Mouse (Mus musculus): Measurements from ENCODE around the gene Clec4d. TPM values are rescaled to one million over a fixed set of nuclear protein-coding genes. Genes with fewer than 3 reads are reported as not detected.
"Not testable (repeated sequence)": the region's sequence is repeated elsewhere in the genome, so short reads cannot be mapped to it uniquely, and the experiment has no call there.

Gene Clec4d
- 1 to 10 TPM in 3 of 4 experiments, under 1 TPM in 1; 0.87 to 2.3 (median 1.5) TPM for total RNA-seq (2022)

GRCm38 (mm10) chr6:123261555-123262161 is at the start of gene Clec4d:
Gene Clec4d, plus strand, starts transcription at chr6:123262111.
- no peak for DNase-seq

- no peak for DNase-seq
Measured at GRCm38 (mm10) chr6:123227519-123228166, 34.3 kb upstream of the Clec4d start.

GRCm38 (mm10) chr6:123229644-123230043 is 32.3 kb upstream of the Clec4d start, which contains the start of gene Clec4n:
Gene Clec4n, plus strand, starts transcription at chr6:123229843.
- DNase-seq, result no peak

- no peak for DNase-seq
Measured at GRCm38 (mm10) chr6:123231149-123231548, 30.8 kb upstream of the Clec4d start.

GRCm38 (mm10) chr6:123237582-123237981 is 24.3 kb upstream of the Clec4d start:
- no peak for DNase-seq

GRCm38 (mm10) chr6:123244201-123244600 is 17.7 kb upstream of the Clec4d start:
- DNase-seq, result no peak

GRCm38 (mm10) chr6:123248862-123249261 is 13.0 kb upstream of the Clec4d start:
- DNase-seq, result not testable (repeated sequence)

- no peak for DNase-seq
Measured at GRCm38 (mm10) chr6:123252735-123253134, 9.2 kb upstream of the Clec4d start.

- DNase-seq, result no peak
Measured at GRCm38 (mm10) chr6:123258946-123259345, 3.0 kb upstream of the Clec4d start.

GRCm38 (mm10) chr6:123259889-123260603 is 1.9 kb upstream of the Clec4d start:
- no peak for DNase-seq

- DNase-seq, result no peak
Measured at GRCm38 (mm10) chr6:123260868-123261267, 1.0 kb upstream of the Clec4d start.

GRCm38 (mm10) chr6:123264194-123264593 is 2.3 kb downstream of the Clec4d start:
- DNase-seq, result no peak

GRCm38 (mm10) chr6:123265809-123266208 is 3.9 kb downstream of the Clec4d start:
- DNase-seq, result no peak

GRCm38 (mm10) chr6:123266945-123267344 is 5.0 kb downstream of the Clec4d start:
- no peak for DNase-seq

- DNase-seq, result no peak
Measured at GRCm38 (mm10) chr6:123279443-123279842, 17.5 kb downstream of the Clec4d start.

GRCm38 (mm10) chr6:123286311-123286710 is 24.4 kb downstream of the Clec4d start:
- no peak for DNase-seq

- no peak for DNase-seq
Measured at GRCm38 (mm10) chr6:123288931-123289330, 27.0 kb downstream of the Clec4d start.

- DNase-seq, result no peak
Measured at GRCm38 (mm10) chr6:123289753-123290152, 27.8 kb downstream of the Clec4d start, which contains the start of gene Clec4e. Gene Clec4e, minus strand, starts transcription at chr6:123289870.

- no peak for DNase-seq
Measured at GRCm38 (mm10) chr6:123292751-123293400, 31.0 kb downstream of the Clec4d start.

- not testable (repeated sequence) for DNase-seq
Measured at GRCm38 (mm10) chr6:123293509-123293908, 31.6 kb downstream of the Clec4d start.

- DNase-seq, result no peak
Measured at GRCm38 (mm10) chr6:123296687-123297086, 34.8 kb downstream of the Clec4d start.

GRCm38 (mm10) chr6:123306315-123306714 is 44.4 kb downstream of the Clec4d start:
- not testable (repeated sequence) for DNase-seq

GRCm38 (mm10) chr6:123308033-123308432 is 46.1 kb downstream of the Clec4d start, which contains the start of gene Vmn2r19:
Gene Vmn2r19, plus strand, starts transcription at chr6:123308333.
- no peak for DNase-seq

Data from adrenal gland, adult 8-10 months (tissue).